Mouse (Mus musculus): ENCODE data around the gene Tpmt.

Tpmt gene

GRCm38 (mm10) chr13:47042024-47042633, 2.4 kb downstream of the Tpmt start:
- DNase-seq, result no peak

GRCm38 (mm10) chr13:47040061-47040460, 4.5 kb downstream of the Tpmt start:
- no peak for DNase-seq

GRCm38 (mm10) chr13:47037946-47038345, 6.6 kb downstream of the Tpmt start:
- no peak for DNase-seq

- DNase-seq, result no peak
Observed at GRCm38 (mm10) chr13:47033602-47034001, 10.9 kb downstream of the Tpmt start.

GRCm38 (mm10) chr13:47030376-47031107, 14.0 kb downstream of the Tpmt start:
- DNase-seq, result no peak

- DNase-seq, result no peak
Observed at GRCm38 (mm10) chr13:47020798-47021197, 23.7 kb downstream of the Tpmt start.

GRCm38 (mm10) chr13:47019774-47020173, 24.8 kb downstream of the Tpmt start:
- no peak for DNase-seq

- DNase-seq, result peak in 1 of 2 experiments; percentile 3
Observed at GRCm38 (mm10) chr13:47017259-47017658, 27.3 kb downstream of the Tpmt start.

- no peak for DNase-seq
Observed at GRCm38 (mm10) chr13:47015195-47015501, 29.4 kb downstream of the Tpmt start.

GRCm38 (mm10) chr13:47014334-47015194, 30.0 kb downstream of the Tpmt start, which contains the start of gene Nhlrc1:
TSS of gene Nhlrc1 (minus strand) at chr13:47014850.
- peak; percentile 72 to 77 for DNase-seq

- DNase-seq, result no peak
Observed at GRCm38 (mm10) chr13:47013740-47014139, 30.8 kb downstream of the Tpmt start.

- no peak for DNase-seq
Observed at GRCm38 (mm10) chr13:47001590-47001989, 42.9 kb downstream of the Tpmt start.

- DNase-seq, result no peak
Observed at GRCm38 (mm10) chr13:46999498-46999897, 45.0 kb downstream of the Tpmt start.

GRCm38 (mm10) chr13:46997355-46997754, 47.2 kb downstream of the Tpmt start:
- DNase-seq, result no peak

GRCm38 (mm10) chr13:46993274-46993551, 51.3 kb downstream of the Tpmt start:
- no peak for DNase-seq

GRCm38 (mm10) chr13:46992516-46993273, 51.8 kb downstream of the Tpmt start:
- DNase-seq, result no peak

- DNase-seq, result no peak
Observed at GRCm38 (mm10) chr13:46990376-46991011, 54.0 kb downstream of the Tpmt start.

GRCm38 (mm10) chr13:46987941-46988340, 56.6 kb downstream of the Tpmt start:
- DNase-seq, result no peak

- DNase-seq, result no peak
Observed at GRCm38 (mm10) chr13:46986208-46986607, 58.3 kb downstream of the Tpmt start.

GRCm38 (mm10) chr13:46983878-46984277, 60.7 kb downstream of the Tpmt start:
- DNase-seq, result no peak

- no peak for DNase-seq
Observed at GRCm38 (mm10) chr13:46979836-46980490, 64.6 kb downstream of the Tpmt start.

GRCm38 (mm10) chr13:46976532-46976931, 68.0 kb downstream of the Tpmt start:
- DNase-seq, result no peak

Data from B cell, adult 2 months (primary cell).